Mouse (Mus musculus) layer of hippocampus, postnatal 10 days (tissue): ENCODE data around the gene Zbed6. TPM values are rescaled to one million over a fixed set of nuclear protein-coding genes. Genes with fewer than 3 reads are reported as not detected.

Experiments used
- total RNA-seq, 2 experiments: library from RNA; stranded (reverse); gene quantifications; 2 replicates each; pipeline ENCODE4 v1.2.3; 2021

Gene Zbed6
- total RNA-seq, 2 experiments from 2014 or later: 6.0 to 9.5 TPM

Other genes starting within 250 kb of the Zbed6 start
- gene Sox13, start 236.5 kb downstream of the Zbed6 start, total RNA-seq: 10 to 100 TPM in 1 of 2 experiments, 1 to 10 TPM in 1; 9.2 to 10.3 TPM
- 100 to 1,000 TPM in 1 of 2 experiments, 10 to 100 TPM in 1; 97.8 to 112 TPM for gene Snrpe, start 50.6 kb downstream of the Zbed6 start, total RNA-seq
- gene Gm38394, start 433 bp upstream of the Zbed6 start, total RNA-seq: 10 to 100 TPM; 25.4 to 25.9 TPM
- under 1 TPM in 1 of 2 experiments, not detected in 1; 0.29 TPM for gene Lax1, start 29.2 kb upstream of the Zbed6 start, total RNA-seq
- 100 to 1,000 TPM; 102 to 107 TPM for gene Atp2b4, start 140.2 kb upstream of the Zbed6 start, total RNA-seq
- gene Optc, start 247.1 kb upstream of the Zbed6 start, total RNA-seq: 1 to 10 TPM in 1 of 2 experiments, under 1 TPM in 1; 0.94 to 1.1 TPM